Mouse (Mus musculus): Measurements from ENCODE around the gene Ttbk2. TPM values are rescaled to one million over a fixed set of nuclear protein-coding genes. Genes with fewer than 3 reads are reported as not detected.

Gene Ttbk2
- polyA plus RNA-seq, 1 experiment: 3.9 TPM

- WGBS: 87% methylated on average over 3 of the region's 3 CpGs
- TF ChIP-seq POLR2A (IDR thresholded peaks at IDR 0.05; ENCODE audit: borderline replicate concordance, extremely low read depth, low read depth, low read length) (no peak), CTCF (IDR thresholded peaks at IDR 0.05; ENCODE audit: insufficient read depth, low read length) (no peak)
- DNase-seq: no peak
- Histone ChIP-seq H3K4me1 (ENCODE audit: control insufficient read depth, insufficient read depth, low read length) (no peaks in the 10 kb centered on the region), H3K4me3 (replicated peaks; ENCODE audit: extremely low read depth, low read depth, low read length) (no peak overlapping the region)
These were observed 150.0 kb downstream of the Ttbk2 start for GRCm38 (mm10) chr2:120700379-120700885.

- no peak for DNase-seq
- WGBS: 77% methylated on average over 5 of the region's 5 CpGs
- Histone ChIP-seq H3K4me1 (ENCODE audit: control insufficient read depth, insufficient read depth, low read length) (no peaks in the 10 kb centered on the region), H3K4me3 (replicated peaks; ENCODE audit: extremely low read depth, low read depth, low read length) (no peak overlapping the region)
- TF ChIP-seq CTCF (IDR thresholded peaks at IDR 0.05; ENCODE audit: insufficient read depth, low read length): no peak
- no peak for TF ChIP-seq POLR2A (IDR thresholded peaks at IDR 0.05; ENCODE audit: borderline replicate concordance, extremely low read depth, low read depth, low read length)
These were observed 152.6 kb downstream of the Ttbk2 start for GRCm38 (mm10) chr2:120697767-120698166.

Other genes with a start within 250 kb of the Ttbk2 start
- gene Haus2, start 241.2 kb downstream of the Ttbk2 start, polyA plus RNA-seq (2012; rRNA removed): 2.1 and 3.2 TPM in 2 replicates
- 9.3 and 12.9 TPM in 2 replicates for gene Lrrc57, start 241.1 kb downstream of the Ttbk2 start, polyA plus RNA-seq (2012; rRNA removed)
- 28.3 and 34.7 TPM in 2 replicates for gene Stard9, start 221.5 kb downstream of the Ttbk2 start, polyA plus RNA-seq (2012; rRNA removed)
- gene Cdan1, start 476 bp downstream of the Ttbk2 start, polyA plus RNA-seq (2012; rRNA removed): 14.4 and 15.6 TPM in 2 replicates
- gene Ubr1, start 120.1 kb upstream of the Ttbk2 start, polyA plus RNA-seq (2012; rRNA removed): 47.9 and 49.1 TPM in 2 replicates
- 10.0 and 12.5 TPM in 2 replicates for gene Tmem62, start 126.4 kb upstream of the Ttbk2 start, polyA plus RNA-seq (2012; rRNA removed)
- 20.9 and 28.5 TPM in 2 replicates for gene Ccndbp1, start 157.8 kb upstream of the Ttbk2 start, polyA plus RNA-seq (2012; rRNA removed)
- 0.06 and 0.13 TPM in 2 replicates for gene Epb42, start 186.5 kb upstream of the Ttbk2 start, polyA plus RNA-seq (2012; rRNA removed)
- gene Tgm5, start 235.2 kb upstream of the Ttbk2 start, polyA plus RNA-seq (2012; rRNA removed): 0.08 and 1.1 TPM in 2 replicates

Data from lung, adult 2 months (tissue).